Mouse (Mus musculus) bone marrow, adult 2 months (tissue): ENCODE measurements around the gene Susd6. TPM values are rescaled to one million over a fixed set of nuclear protein-coding genes. Genes with fewer than 3 reads are reported as not detected.
"Not testable (repeated sequence)": the region's sequence is repeated elsewhere in the genome, so short reads cannot be mapped to it uniquely, and the experiment has no call there.

Experiments used
- H3K27ac ChIP-seq: fragments of 200-500 bp; 2 replicates; pipeline ENCODE4 v1.5.1; 2012; ENCODE audit warnings: low read depth, mild to moderate bottlenecking, control low read depth, inconsistent platforms, low read length; ENCODE audit not compliant: control insufficient read depth, poor library complexity, insufficient read depth
- H3K4me1 ChIP-seq: fragments of 200-500 bp; 2 replicates; pipeline ENCODE4 v1.6.1; 2011; ENCODE audit warnings: low read length; ENCODE audit not compliant: control insufficient read depth, insufficient read depth
- H3K4me3 ChIP-seq: fragments of 200-500 bp; replicated peaks from 2 replicates; pipeline ENCODE3; 2011; ENCODE audit warnings: mild to moderate bottlenecking, low read depth, low read length, control low read depth; ENCODE audit not compliant: control insufficient read depth
- CTCF ChIP-seq: fragments of 200-500 bp; IDR thresholded peaks from 2 replicates; pipeline ENCODE4 v1.5.1; 2011; ENCODE audit warnings: low read length, control low read depth; ENCODE audit not compliant: control insufficient read depth, insufficient read depth
- POLR2A ChIP-seq: fragments of 200-500 bp; IDR thresholded peaks from 2 replicates; pipeline ENCODE4 v1.6.1; 2011; ENCODE audit warnings: low read depth, mild to moderate bottlenecking, control low read depth, low read length, borderline replicate concordance; ENCODE audit not compliant: control insufficient read depth
- WGBS: fragments of 180-500 bp; shearing (Covaris S2); methylation state at CpG from one replicate; pipeline ENCODE4 v1.1.7; 2018; 5-methylcytosine and 5-hydroxymethylcytosine counted together
- polyA plus RNA-seq: library from polyadenylated mRNA; stranded (reverse); fragments of >200 nt; gene quantifications from 2 replicates; pipeline ENCODE4 v1.2.4, GENCODE M21; 2011; ENCODE audit warnings: low replicate concordance; ENCODE audit not compliant: missing spikeins, insufficient read depth, insufficient read length

The Susd6 gene
- polyA plus RNA-seq, 1 experiment: 17.3 TPM

- H3K27ac ChIP-seq: no peak overlapping the region
- 37% methylated on average over 2 of the region's 2 CpGs for WGBS
- H3K4me3 ChIP-seq: no peak overlapping the region
Observed at GRCm38 (mm10) chr12:80813456-80813855, 23.1 kb downstream of the Susd6 start.

GRCm38 (mm10) chr12:80813872-80814271 lies 23.6 kb downstream of the Susd6 start:
- H3K4me3 ChIP-seq: no peak overlapping the region
- no peak overlapping the region for H3K27ac ChIP-seq

More at GRCm38 (mm10) chr12:80813456-80813855, 23.1 kb downstream of the Susd6 start:
- peaks cover 9% of the 10 kb centered on the region for H3K4me1 ChIP-seq
- TF ChIP-seq POLR2A (no peak), CTCF (no peak)

GRCm38 (mm10) chr12:80814529-80814928 lies 24.2 kb downstream of the Susd6 start:
- WGBS: 38% methylated on average over 3 of the region's 3 CpGs
- no peak for TF ChIP-seq CTCF
- TF ChIP-seq POLR2A: no peak
- H3K27ac ChIP-seq: no peak overlapping the region
- H3K4me1 ChIP-seq: peaks cover 9% of the 10 kb centered on the region
- H3K4me3 ChIP-seq: no peak overlapping the region

More at GRCm38 (mm10) chr12:80813872-80814271, 23.6 kb downstream of the Susd6 start:
- WGBS: 65% methylated on average over 4 of the region's 4 CpGs
- H3K4me1 ChIP-seq: peaks cover 9% of the 10 kb centered on the region
- no peak for TF ChIP-seq CTCF
- TF ChIP-seq POLR2A: no peak

GRCm38 (mm10) chr12:80815298-80815697 lies 25.0 kb downstream of the Susd6 start:
- WGBS: 5% methylated on average over 1 of the region's 1 CpGs
- peaks cover 6% of the 10 kb centered on the region for H3K4me1 ChIP-seq
- TF ChIP-seq CTCF: no peak
- no peak for TF ChIP-seq POLR2A

GRCm38 (mm10) chr12:80815893-80816292 lies 25.6 kb downstream of the Susd6 start:
- 51% methylated on average over 3 of the region's 3 CpGs for WGBS
- H3K27ac ChIP-seq: peak overlapping the region; percentile 15; the same call in 1 of the 2 replicates
- TF ChIP-seq POLR2A (no peak), CTCF (no peak)
- H3K4me3 ChIP-seq: no peak overlapping the region
- H3K4me1 ChIP-seq: peaks cover 6% of the 10 kb centered on the region

More at GRCm38 (mm10) chr12:80815298-80815697, 25.0 kb downstream of the Susd6 start:
- Histone ChIP-seq H3K27ac (peak overlapping the region; percentile 53; the same call in 1 of the 2 replicates), H3K4me3 (no peak overlapping the region)

GRCm38 (mm10) chr12:80816380-80817086 lies 26.2 kb downstream of the Susd6 start:
- TF ChIP-seq CTCF (no peak), POLR2A (no peak)
- no peak overlapping the region for H3K4me3 ChIP-seq
- peak overlapping the region; percentile 75 for H3K27ac ChIP-seq
- 66% methylated on average over 1 of the region's 1 CpGs for WGBS
- H3K4me1 ChIP-seq: peaks cover 6% of the 10 kb centered on the region

GRCm38 (mm10) chr12:80817697-80818235 lies 27.5 kb downstream of the Susd6 start:
- H3K27ac ChIP-seq: no peak overlapping the region

GRCm38 (mm10) chr12:80819020-80819419 lies 28.7 kb downstream of the Susd6 start:
- H3K27ac ChIP-seq, H3K4me1 ChIP-seq, H3K4me3 ChIP-seq: not testable (repeated sequence)
- whole genome bisulfite sequencing: 44% methylated on average over 2 of the region's 2 CpGs

More at GRCm38 (mm10) chr12:80817697-80818235, 27.5 kb downstream of the Susd6 start:
- peaks cover 2% of the 10 kb centered on the region; the same call in 1 of the 2 replicates for H3K4me1 ChIP-seq
- no peak overlapping the region for H3K4me3 ChIP-seq
- TF ChIP-seq CTCF: no peak
- TF ChIP-seq POLR2A: no peak

GRCm38 (mm10) chr12:80821312-80822007 lies 31.1 kb downstream of the Susd6 start:
- Histone ChIP-seq H3K4me1 (peaks cover 1% of the 10 kb centered on the region; the same call in 1 of the 2 replicates), H3K27ac (no peak overlapping the region), H3K4me3 (no peak overlapping the region)
- WGBS: 87% methylated on average over 4 of the region's 4 CpGs
- TF ChIP-seq CTCF (no peak), POLR2A (no peak)
